Mouse (Mus musculus) spleen, adult 2 months (tissue): ENCODE results near the gene Nfix. TPM values are rescaled to one million over a fixed set of nuclear protein-coding genes. Genes with fewer than 3 reads are reported as not detected.

Experiments used
- DNase-seq, 2 experiments: peaks; one replicate each; pipeline versions ENCODE4 v3.0.0 to v3.0.0-alpha.2; 2012 to 2021; ENCODE audit warnings: low spot score in 2 of 2, low read depth in 1 of 2
- H3K27ac ChIP-seq: fragments of 200-500 bp; 2 replicates; pipeline ENCODE4 v1.5.1; 2012; ENCODE audit warnings: low read length, inconsistent platforms; ENCODE audit not compliant: insufficient read depth
- H3K27me3 ChIP-seq: fragments of 200-500 bp; 2 replicates; pipeline ENCODE4 v1.6.1; 2012; ENCODE audit warnings: mild to moderate bottlenecking, moderate library complexity, low read length, inconsistent platforms; ENCODE audit not compliant: control insufficient read depth, insufficient read depth
- H3K36me3 ChIP-seq: fragments of 200-500 bp; 2 replicates; pipeline ENCODE4 v1.6.1; 2012; ENCODE audit warnings: mild to moderate bottlenecking, low read length, inconsistent platforms; ENCODE audit not compliant: control insufficient read depth, insufficient read depth
- H3K4me1 ChIP-seq: fragments of 200-500 bp; 2 replicates; pipeline ENCODE4 v1.6.1; 2011; ENCODE audit warnings: inconsistent platforms; ENCODE audit not compliant: control insufficient read depth, insufficient read depth, insufficient read length
- H3K4me3 ChIP-seq: fragments of 200-500 bp; 2 replicates; pipeline ENCODE4 v1.5.1; 2011; ENCODE audit warnings: mild to moderate bottlenecking, inconsistent platforms; ENCODE audit not compliant: insufficient read depth, insufficient read length; ENCODE audit errors: extremely low read depth
- CTCF ChIP-seq: fragments of 200-500 bp; IDR thresholded peaks from 2 replicates; pipeline ENCODE4 v1.5.1; 2011; ENCODE audit warnings: mild to moderate bottlenecking, inconsistent platforms; ENCODE audit not compliant: insufficient read depth, insufficient read length, insufficient replicate concordance; ENCODE audit errors: extremely low read depth
- POLR2A ChIP-seq: fragments of 200-500 bp; IDR thresholded peaks from 2 replicates; pipeline ENCODE4 v1.6.1; 2011; ENCODE audit warnings: low read depth, low read length, inconsistent platforms
- WGBS: fragments of 180-500 bp; shearing (Covaris S2); methylation state at CpG from one replicate; pipeline ENCODE4 v1.1.7; 2018; 5-methylcytosine and 5-hydroxymethylcytosine counted together
- polyA plus RNA-seq: library from polyadenylated mRNA; depleted of rRNA; stranded (reverse); fragments of >200 nt; gene quantifications from 2 replicates; pipeline ENCODE4 v1.2.3, GENCODE M21; 2012

The Nfix gene
- polyA plus RNA-seq, 1 experiment, result 13.7 TPM

GRCm38 (mm10) chr8:84815547-84815946 is 15.4 kb upstream of the Nfix start:
- 0 out of 2 replicates have a peak, but pooled peaks cover 1% of the 10 kb centered on the region for H3K27me3 ChIP-seq
- 12% methylated on average over 9 of the region's 9 CpGs for WGBS
- H3K4me3 ChIP-seq, result no peak overlapping the region
- no peaks in the 10 kb centered on the region for H3K36me3 ChIP-seq
- DNase-seq, result peak; percentile 65 to 93
- H3K4me1 ChIP-seq, result peaks cover 5% of the 10 kb centered on the region; the same call in 1 of the 2 replicates
- TF ChIP-seq CTCF, result peak; percentile 95
- no peak for TF ChIP-seq POLR2A
- H3K27ac ChIP-seq, result no peak overlapping the region

DNA sequence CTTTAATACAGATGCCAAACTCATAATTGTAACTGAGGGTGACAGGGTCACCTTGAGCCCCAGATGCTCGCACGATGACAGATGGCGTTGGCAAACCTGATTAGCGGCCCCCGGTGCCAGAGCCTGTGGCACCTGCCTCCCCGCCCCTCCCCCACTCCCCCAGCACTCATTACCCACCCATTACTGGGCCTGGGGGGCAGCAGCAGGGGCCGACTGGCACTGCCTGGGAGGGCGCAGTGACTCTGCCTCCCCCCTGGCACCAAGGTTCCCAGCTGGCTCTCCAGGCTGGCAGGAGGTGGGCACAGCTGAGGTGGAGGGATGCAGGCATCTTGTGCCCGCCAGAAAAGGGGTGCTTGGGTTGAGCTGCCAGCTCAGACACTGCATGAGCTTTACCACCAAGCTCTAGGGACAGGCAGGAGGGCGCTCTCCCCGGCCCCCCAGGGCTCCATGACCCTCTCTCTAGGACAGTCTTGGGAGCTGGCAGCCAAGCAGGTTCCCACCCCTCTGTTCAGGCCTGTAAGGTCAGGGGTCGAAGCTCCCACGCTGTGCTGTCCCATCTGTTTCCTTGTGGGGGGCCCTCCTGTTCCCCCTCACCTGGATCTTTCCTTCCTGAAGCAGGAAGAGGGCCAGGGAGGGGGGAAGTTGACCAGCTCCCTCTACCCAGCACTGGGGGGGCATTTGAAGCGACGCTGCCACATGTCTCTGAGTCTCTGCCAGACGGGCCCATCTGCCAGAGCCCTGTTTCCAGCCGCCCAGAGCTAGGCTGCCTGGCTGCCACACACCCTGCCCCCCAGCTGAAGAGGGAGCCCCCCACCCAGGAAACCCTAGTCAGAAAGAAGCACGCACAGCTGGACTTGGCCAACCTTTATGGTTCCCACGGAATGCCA is 14.7 kb upstream of the Nfix start:
- DNase-seq, result no peak
- WGBS, result 42% methylated on average over 19 of the region's 19 CpGs
- no peak overlapping the region for H3K4me3 ChIP-seq
- no peak overlapping the region for H3K27ac ChIP-seq
- 0 out of 2 replicates have a peak, but pooled peaks cover 1% of the 10 kb centered on the region for H3K27me3 ChIP-seq
- H3K36me3 ChIP-seq, result no peaks in the 10 kb centered on the region
- TF ChIP-seq POLR2A, result no peak
- TF ChIP-seq CTCF, result no peak
- peaks cover 5% of the 10 kb centered on the region; the same call in 1 of the 2 replicates for H3K4me1 ChIP-seq

GRCm38 (mm10) chr8:84814240-84814554 is 14.1 kb upstream of the Nfix start:
- 0 out of 2 replicates have a peak, but pooled peaks cover 1% of the 10 kb centered on the region for H3K27me3 ChIP-seq
- no peak overlapping the region for H3K4me3 ChIP-seq
- no peak overlapping the region for H3K27ac ChIP-seq
- H3K4me1 ChIP-seq, result peaks cover 5% of the 10 kb centered on the region; the same call in 1 of the 2 replicates
- no peaks in the 10 kb centered on the region for H3K36me3 ChIP-seq
- TF ChIP-seq CTCF (no peak), POLR2A (no peak)
- DNase-seq, result no peak
- 88% methylated on average over 11 of the region's 11 CpGs for WGBS

GRCm38 (mm10) chr8:84813830-84814229 is 13.7 kb upstream of the Nfix start:
- 84% methylated on average over 3 of the region's 3 CpGs for WGBS
- TF ChIP-seq POLR2A (no peak), CTCF (no peak)
- H3K4me3 ChIP-seq, result no peak overlapping the region
- 0 out of 2 replicates have a peak, but pooled peaks cover 1% of the 10 kb centered on the region for H3K27me3 ChIP-seq
- no peaks in the 10 kb centered on the region for H3K36me3 ChIP-seq
- no peak for DNase-seq
- no peak overlapping the region for H3K27ac ChIP-seq
- peaks cover 5% of the 10 kb centered on the region; the same call in 1 of the 2 replicates for H3K4me1 ChIP-seq

DNA sequence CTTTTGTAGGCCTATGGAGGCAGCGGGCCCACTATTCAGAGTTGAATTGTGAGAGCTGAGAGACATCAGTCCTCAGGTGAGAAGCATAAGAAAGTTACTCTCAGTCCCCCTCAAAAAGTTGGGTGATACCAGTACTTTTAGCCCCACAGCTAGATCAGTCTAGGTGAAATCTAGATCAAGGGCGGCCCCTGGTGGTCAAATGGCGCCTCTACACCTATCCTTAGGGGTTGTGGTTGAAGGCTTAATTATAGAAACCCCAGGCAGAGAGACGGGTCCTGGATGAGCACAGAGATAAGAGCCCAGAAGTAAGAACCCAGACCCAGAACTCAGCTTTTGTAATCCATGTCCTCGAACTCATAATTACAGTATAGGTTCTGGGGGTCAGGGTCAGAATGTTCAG is 12.9 kb upstream of the Nfix start:
- Histone ChIP-seq H3K27ac (no peak overlapping the region), H3K36me3 (no peaks in the 10 kb centered on the region), H3K27me3 (0 out of 2 replicates have a peak, but pooled peaks cover 1% of the 10 kb centered on the region), H3K4me3 (no peak overlapping the region), H3K4me1 (peaks cover 5% of the 10 kb centered on the region; the same call in 1 of the 2 replicates)
- TF ChIP-seq CTCF (peak; percentile 75; the same call in 1 of the 2 replicates), POLR2A (no peak)
- WGBS, result 4% methylated on average over 5 of the region's 5 CpGs
- DNase-seq, result peak; percentile 58 to 76

- Histone ChIP-seq H3K4me3 (no peak overlapping the region), H3K27me3 (0 out of 2 replicates have a peak, but pooled peaks cover 1% of the 10 kb centered on the region), H3K36me3 (no peaks in the 10 kb centered on the region), H3K27ac (no peak overlapping the region), H3K4me1 (peaks cover 5% of the 10 kb centered on the region; the same call in 1 of the 2 replicates)
- WGBS, result 51% methylated on average over 10 of the region's 10 CpGs
- TF ChIP-seq POLR2A (no peak), CTCF (no peak)
- no peak for DNase-seq
These were observed 11.2 kb upstream of the Nfix start for GRCm38 (mm10) chr8:84811303-84811702.

DNA sequence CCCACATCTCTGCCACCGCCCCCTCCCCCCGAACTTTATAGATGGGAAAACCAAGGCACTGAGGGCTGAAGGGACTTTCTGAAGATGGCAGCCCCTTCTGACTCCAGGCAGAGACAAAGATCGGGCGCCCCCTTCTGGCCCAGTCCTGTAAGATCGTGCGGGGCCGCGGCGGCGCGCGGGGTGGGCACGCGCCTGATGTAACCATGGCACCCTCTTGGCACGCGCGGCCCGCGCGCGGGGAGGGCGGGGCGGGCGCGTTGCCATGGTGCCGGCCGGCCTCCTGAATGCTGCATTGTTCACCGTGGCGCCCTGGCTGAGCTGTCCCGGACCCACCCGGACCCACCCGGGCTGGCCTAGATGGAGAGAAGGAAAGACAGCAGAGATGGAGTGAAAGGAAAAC is 10.8 kb upstream of the Nfix start:
- 1% methylated on average over 32 of the region's 32 CpGs for WGBS

More for the DNA sequence above, 10.8 kb upstream of the Nfix start:
- H3K4me3 ChIP-seq, result no peak overlapping the region
- TF ChIP-seq CTCF, result peak; percentile 66; the same call in 1 of the 2 replicates
- TF ChIP-seq POLR2A, result no peak
- H3K4me1 ChIP-seq, result peaks cover 5% of the 10 kb centered on the region; the same call in 1 of the 2 replicates
- H3K36me3 ChIP-seq, result no peaks in the 10 kb centered on the region
- no peak overlapping the region for H3K27ac ChIP-seq
- H3K27me3 ChIP-seq, result 0 out of 2 replicates have a peak, but pooled peaks cover 1% of the 10 kb centered on the region
- DNase-seq, result peak in 1 of 2 experiments; percentile 72
